22 mouse cellular contexts compared by ENCODE assay signal in genomic region chr5:81077990-81078389, GRCm38 (mm10).
"Had no signal": no experiment of that assay in that cellular context is flagged by ENCODE, and none has a peak within 500 bp of the region (broad histone marks: within the 10 kb centered on the region; RNA-seq: fewer than 3 reads in every experiment).

No protein-coding gene starts in this region.

- H3K36me3 ChIP-seq: kidney, embryonic 15.5 days; limb, embryonic 10.5 days; liver, embryonic 12.5 days; liver, embryonic 15.5 days; lung, embryonic 15.5 days; midbrain, embryonic 12.5 days; midbrain, embryonic 15.5 days; neural tube, embryonic 13.5 days; stomach, embryonic 15.5 days had no signal

- ATAC-seq: liver, embryonic 12.5 days; midbrain, embryonic 15.5 days had no signal

- H3K9me3 ChIP-seq: kidney, embryonic 15.5 days; limb, embryonic 10.5 days; limb, embryonic 13.5 days; liver, embryonic 12.5 days; liver, embryonic 15.5 days; lung, embryonic 15.5 days; midbrain, embryonic 12.5 days; midbrain, embryonic 15.5 days; neural tube, embryonic 13.5 days; stomach, embryonic 15.5 days had no signal

- H3K27me3 ChIP-seq: kidney, embryonic 15.5 days; limb, embryonic 13.5 days; liver, embryonic 12.5 days; liver, embryonic 15.5 days; lung, embryonic 15.5 days; midbrain, embryonic 12.5 days; midbrain, embryonic 15.5 days; neural tube, embryonic 13.5 days; stomach, embryonic 15.5 days had no signal

- H3K4me2 ChIP-seq: kidney, embryonic 15.5 days; limb, embryonic 13.5 days; liver, embryonic 12.5 days; liver, embryonic 15.5 days; lung, embryonic 15.5 days; midbrain, embryonic 12.5 days; midbrain, embryonic 15.5 days; neural tube, embryonic 13.5 days; stomach, embryonic 15.5 days had no signal

- H3K27ac ChIP-seq: kidney, embryonic 15.5 days; limb, embryonic 10.5 days; limb, embryonic 13.5 days; liver, embryonic 12.5 days; liver, embryonic 15.5 days; lung, embryonic 15.5 days; midbrain, embryonic 12.5 days; midbrain, embryonic 15.5 days; neural tube, embryonic 13.5 days; stomach, embryonic 15.5 days had no signal

- DNase-seq: kidney, adult 2 months; kidney, postnatal 10 days; kidney, postnatal 36 days; liver; lung, adult 18-20 months; lung, postnatal 10 days; lung, postnatal 36 days; right cerebral cortex, postnatal 4 days; thymus, adult 18-20 months; thymus, postnatal 14 days; thymus, postnatal 4 days had no signal

- H3K4me1 ChIP-seq: liver, embryonic 12.5 days; liver, embryonic 15.5 days; lung, embryonic 15.5 days; midbrain, embryonic 12.5 days; stomach, embryonic 15.5 days had no signal

- H3K4me3 ChIP-seq: kidney, embryonic 15.5 days; limb, embryonic 10.5 days; limb, embryonic 13.5 days; liver, embryonic 12.5 days; liver, embryonic 15.5 days; lung, embryonic 15.5 days; midbrain, embryonic 12.5 days; midbrain, embryonic 15.5 days; myocyte; neural tube, embryonic 13.5 days; stomach, embryonic 15.5 days had no signal

- H3K9ac ChIP-seq: kidney, embryonic 15.5 days; limb, embryonic 13.5 days; liver, embryonic 12.5 days; liver, embryonic 15.5 days; lung, embryonic 15.5 days; midbrain, embryonic 12.5 days; midbrain, embryonic 15.5 days; neural tube, embryonic 13.5 days; stomach, embryonic 15.5 days had no signal
